Mouse (Mus musculus) naive thymus-derived CD4-positive, alpha-beta T cell, adult 2 months (primary cell): ENCODE data around the gene Cfap65.

Experiments
- DNase-seq: peaks from one replicate; pipeline ENCODE4 v3.0.0-alpha.2; 2011; ENCODE audit warnings: low read depth

The Cfap65 gene

GRCm38 (mm10) chr1:74935402-74935801 lies at the start of gene Cfap65:
TSS of gene Cfap65 (minus strand) at chr1:74935599.
- no peak for DNase-seq

GRCm38 (mm10) chr1:74977001-74977400 lies 41.6 kb upstream of the Cfap65 start:
- no peak for DNase-seq

- DNase-seq = no peak
Observed at GRCm38 (mm10) chr1:74975936-74976335, 40.5 kb upstream of the Cfap65 start.

- DNase-seq = no peak
Observed at GRCm38 (mm10) chr1:74973590-74973989, 38.2 kb upstream of the Cfap65 start.

- no peak for DNase-seq
Observed at GRCm38 (mm10) chr1:74971353-74972050, 36.1 kb upstream of the Cfap65 start.

- DNase-seq = no peak
Observed at GRCm38 (mm10) chr1:74967962-74968580, 32.7 kb upstream of the Cfap65 start.

GRCm38 (mm10) chr1:74964494-74965215 lies 29.3 kb upstream of the Cfap65 start:
- peak; percentile 50 for DNase-seq

GRCm38 (mm10) chr1:74962853-74963227 lies 27.4 kb upstream of the Cfap65 start:
- no peak for DNase-seq

- DNase-seq = no peak
Observed at GRCm38 (mm10) chr1:74962126-74962852, 26.9 kb upstream of the Cfap65 start.

GRCm38 (mm10) chr1:74961722-74962121 lies 26.3 kb upstream of the Cfap65 start:
- DNase-seq = no peak

GRCm38 (mm10) chr1:74960059-74960458 lies 24.7 kb upstream of the Cfap65 start:
- DNase-seq = no peak

GRCm38 (mm10) chr1:74951556-74952210 lies 16.3 kb upstream of the Cfap65 start, which contains the start of gene Ihh:
TSS of gene Ihh (minus strand) at chr1:74951672.
- DNase-seq = no peak

- no peak for DNase-seq
Observed at GRCm38 (mm10) chr1:74950576-74951490, 15.4 kb upstream of the Cfap65 start.

GRCm38 (mm10) chr1:74950066-74950465 lies 14.7 kb upstream of the Cfap65 start:
- DNase-seq = no peak

- DNase-seq = no peak
Observed at GRCm38 (mm10) chr1:74949666-74950050, 14.3 kb upstream of the Cfap65 start.

GRCm38 (mm10) chr1:74948784-74949665 lies 13.6 kb upstream of the Cfap65 start:
- DNase-seq = peak; percentile 42

- DNase-seq = no peak
Observed at GRCm38 (mm10) chr1:74947986-74948670, 12.7 kb upstream of the Cfap65 start.

GRCm38 (mm10) chr1:74941651-74942360 lies 6.4 kb upstream of the Cfap65 start:
- no peak for DNase-seq
